11 mouse cellular contexts compared by ENCODE assay signal in the genomic region with DNA sequence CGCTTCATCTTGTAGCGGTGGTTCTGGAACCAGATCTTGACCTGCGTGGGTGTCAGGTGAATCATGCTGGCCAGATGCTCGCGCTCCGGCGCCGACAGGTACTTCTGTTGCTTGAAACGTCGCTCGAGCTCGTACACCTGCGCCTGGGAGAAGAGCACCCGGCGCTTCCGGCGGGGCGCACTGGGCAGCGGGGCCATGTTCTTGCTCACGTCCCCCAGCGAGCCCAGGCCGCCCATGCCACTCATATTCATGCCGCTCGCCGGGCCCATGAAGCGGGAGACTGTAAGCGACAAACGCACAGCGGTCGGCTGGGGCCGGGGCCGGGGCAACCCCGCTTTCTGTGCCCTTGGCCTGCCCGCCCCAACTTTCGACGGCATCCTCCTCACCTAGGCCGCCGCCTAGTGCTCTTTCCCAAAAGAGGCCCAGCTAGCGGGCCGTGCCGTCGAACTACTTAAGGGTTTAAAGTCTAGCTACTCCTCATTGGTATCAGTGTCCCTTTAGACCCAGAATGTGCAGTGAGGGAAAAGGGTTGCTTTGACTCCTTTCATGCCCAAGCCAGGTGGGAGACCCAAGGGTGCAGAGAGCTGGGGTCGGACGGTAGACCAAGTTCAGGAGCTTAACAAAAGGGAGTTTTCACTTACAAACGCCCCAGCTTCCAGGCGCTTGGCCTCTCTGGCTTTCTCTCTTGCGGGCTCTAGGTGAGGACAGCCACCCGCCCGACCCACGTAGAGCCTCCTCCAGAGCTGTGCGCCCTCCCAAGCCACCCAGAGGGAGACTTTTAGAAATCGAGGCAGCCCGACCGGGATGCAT. TPM values are rescaled to one million over a fixed set of nuclear protein-coding genes. Genes with fewer than 3 reads are reported as not detected.
DNase-seq lines count a peak whose midpoint lies in the region; ATAC-seq and TF ChIP-seq lines count a peak whose summit lies in the region.
"Had no signal": no experiment of that assay in that cellular context is flagged by ENCODE, and none has a peak within 500 bp of the region (broad histone marks: within the 10 kb centered on the region; RNA-seq: fewer than 3 reads in every experiment).

No protein-coding gene starts in this region.

- no peak overlapping the region for H3K9ac ChIP-seq in heart, embryonic 14.5 days (ENCODE audit: low read length)
- peak overlapping the region; percentile 18; the same call in 1 of the 2 replicates for H3K9ac ChIP-seq in ES-Bruce4 (ENCODE audit: low read depth, poor library complexity, severe bottlenecking)
- no peak overlapping the region for H3K9ac ChIP-seq in limb, embryonic 14.5 days (ENCODE audit: low read depth, low read length, severe bottlenecking)

- TF ChIP-seq CTCF in ES-Bruce4 (IDR thresholded peaks at IDR 0.05; ENCODE audit: low read depth, low read length): no peak

- ATAC-seq in heart, embryonic 14.5 days (ENCODE audit: insufficient number of reproducible peaks, insufficient read depth, low FRiP score, low read depth): no peak
- ATAC-seq in limb, embryonic 14.5 days (ENCODE audit: low FRiP score, low read depth): no peak

- no peak for TF ChIP-seq EP300 in ES-Bruce4 (IDR thresholded peaks at IDR 0.05; ENCODE audit: insufficient read depth, low read depth, low read length)

- H3K4me1 ChIP-seq in heart, embryonic 14.5 days (ENCODE audit: control insufficient read depth in 2 of 2, insufficient read depth in 2 of 2, low read length in 2 of 2): peaks cover 0 to 26% of the 10 kb centered on the region in 2 experiments; a peak in 2 of 4 replicates
- H3K4me1 ChIP-seq in ES-Bruce4 (ENCODE audit: control insufficient read depth, insufficient read depth, low read length): peaks cover 1% of the 10 kb centered on the region
- H3K4me1 ChIP-seq in forebrain, embryonic 10.5 days: peaks cover 31% of the 10 kb centered on the region
- 0 out of 2 replicates have a peak, but pooled peaks cover 5% of the 10 kb centered on the region for H3K4me1 ChIP-seq in limb, embryonic 14.5 days (ENCODE audit: control insufficient read depth, insufficient read depth, low read length)

- no peak for DNase-seq in heart, postnatal 4 days
- DNase-seq in forebrain, embryonic 10.5 days (ENCODE audit: extremely low spot score, low spot score): peak; percentile 66
- no peak for DNase-seq in limb, embryonic 14.5 days (ENCODE audit: low spot score)
- DNase-seq in gastrocnemius, adult 8-10 months (ENCODE audit: low spot score in 2 of 2): no peak
- DNase-seq in adrenal gland, adult 2 months: no peak
- DNase-seq in adrenal gland, adult 8-10 months: no peak
- DNase-seq: cerebellum, postnatal 36 days; thymus, adult 2 months had no signal

- no peak for TF ChIP-seq POLR2A in ES-Bruce4 (IDR thresholded peaks at IDR 0.05; ENCODE audit: insufficient read depth, low read length)
- TF ChIP-seq POLR2A in limb, embryonic 14.5 days (IDR thresholded peaks at IDR 0.05; ENCODE audit: borderline replicate concordance, extremely low read depth, insufficient read depth, insufficient read length): no peak

- H3K27me3 ChIP-seq in heart, embryonic 14.5 days (ENCODE audit: control insufficient read depth, insufficient read depth, low read length): peaks cover 96% of the 10 kb centered on the region
- peaks cover 63% of the 10 kb centered on the region for H3K27me3 ChIP-seq in ES-Bruce4 (ENCODE audit: control insufficient read depth, insufficient read depth, low read length, poor library complexity, severe bottlenecking)
- H3K27me3 ChIP-seq in forebrain, embryonic 10.5 days (ENCODE audit: poor library complexity, severe bottlenecking): peaks cover 100% of the 10 kb centered on the region
- H3K27me3 ChIP-seq in limb, embryonic 14.5 days (ENCODE audit: control insufficient read depth, insufficient read depth, low read length): peaks cover 96% of the 10 kb centered on the region

- H3K9me3 ChIP-seq in heart, embryonic 14.5 days (ENCODE audit: control insufficient read depth, low read length): no peaks in the 10 kb centered on the region
- no peaks in the 10 kb centered on the region for H3K9me3 ChIP-seq in ES-Bruce4 (replicated peaks; ENCODE audit: control insufficient read depth, insufficient read depth, low read length, poor library complexity, severe bottlenecking)
- no peaks in the 10 kb centered on the region for H3K9me3 ChIP-seq in forebrain, embryonic 10.5 days
- no peaks in the 10 kb centered on the region for H3K9me3 ChIP-seq in limb, embryonic 14.5 days (ENCODE audit: control insufficient read depth, low read length)

- H3K4me2 ChIP-seq in heart, embryonic 14.5 days (ENCODE audit: low read length): peak overlapping the region; percentile 49; the same call in 1 of the 2 replicates
- no peak overlapping the region for H3K4me2 ChIP-seq in limb, embryonic 14.5 days (replicated peaks; ENCODE audit: low read depth, low read length, severe bottlenecking)

- H3K27ac ChIP-seq in heart, embryonic 14.5 days (replicated peaks in 1 of 2; ENCODE audit: control insufficient read depth in 1 of 2, insufficient read depth in 1 of 2, low read depth in 2 of 2, low read length in 2 of 2): no peak overlapping the region
- H3K27ac ChIP-seq in ES-Bruce4 (ENCODE audit: insufficient read depth, low read length): no peak overlapping the region
- H3K27ac ChIP-seq in forebrain, embryonic 10.5 days: peak overlapping the region; percentile 82
- H3K27ac ChIP-seq in limb, embryonic 14.5 days (replicated peaks; ENCODE audit: low read depth, low read length): no peak overlapping the region

- H3K36me3 ChIP-seq in heart, embryonic 14.5 days (ENCODE audit: control insufficient read depth, insufficient read depth, low read length): no peaks in the 10 kb centered on the region
- H3K36me3 ChIP-seq in ES-Bruce4 (ENCODE audit: control insufficient read depth, insufficient read depth, low read length, poor library complexity, severe bottlenecking): no peaks in the 10 kb centered on the region
- no peaks in the 10 kb centered on the region for H3K36me3 ChIP-seq in forebrain, embryonic 10.5 days (replicated peaks)
- H3K36me3 ChIP-seq in limb, embryonic 14.5 days (ENCODE audit: control insufficient read depth, insufficient read depth, low read length): no peaks in the 10 kb centered on the region

- H3K4me3 ChIP-seq in heart, embryonic 14.5 days (ENCODE audit: control insufficient read depth in 1 of 2, insufficient read depth in 1 of 2, low read depth in 1 of 2, low read length in 2 of 2): peak overlapping the region; percentile 8 to 41; a peak in 3 of 4 replicates
- peak overlapping the region; percentile 63 for H3K4me3 ChIP-seq in ES-Bruce4 (ENCODE audit: low read depth, low read length)
- H3K4me3 ChIP-seq in forebrain, embryonic 10.5 days: peak overlapping the region; percentile 47
- peak overlapping the region; percentile 19; the same call in 1 of the 2 replicates for H3K4me3 ChIP-seq in limb, embryonic 14.5 days (replicated peaks; ENCODE audit: low read length)

- under 1% methylated on average over 50 of the region's 54 CpGs for WGBS in heart, embryonic 14.5 days
- WGBS in forebrain, embryonic 10.5 days: under 1% methylated on average over 54 of the region's 54 CpGs
- WGBS in limb, embryonic 14.5 days: 1% methylated on average over 44 of the region's 54 CpGs

RNA-seq across cellular contexts. Expression of a gene that starts 3.0 kb away (rescaled TPM):
- polyA plus RNA-seq in heart, embryonic 14.5 days (2014; fragmentation: Nextera tagmentation; extraction: Ambion mirVana): 0.08 TPM in 1 of 2 replicates, not detected in the other
- not detected for total RNA-seq in heart, postnatal 4 days (2021)
- polyA plus RNA-seq in ES-Bruce4 (2011; ENCODE audit: insufficient read depth, insufficient read length, low read depth, missing spikeins): not detected in 2 replicates
- polyA plus RNA-seq in forebrain, embryonic 10.5 days (2016; fragmentation: Nextera tagmentation; extraction: Ambion mirVana): 12.0 and 14.3 TPM in 2 replicates
- 0.20 TPM in 1 of 2 replicates, not detected in the other for polyA plus RNA-seq in limb, embryonic 14.5 days (2012; rRNA removed)
- polyA plus RNA-seq in limb, embryonic 14.5 days (2014; fragmentation: Nextera tagmentation; extraction: Ambion mirVana): not detected in 2 replicates
- total RNA-seq in gastrocnemius, adult 8-10 months (2022): not detected
- not detected for total RNA-seq in adrenal gland, adult 2 months (2021)
- polyA plus RNA-seq in adrenal gland, adult 2 months (2012; rRNA removed): not detected in 2 replicates
- total RNA-seq in adrenal gland, adult 8-10 months (2022): not detected
- total RNA-seq: gastrocnemius, postnatal 4 days had no signal

Comparison
In these comparisons a context has a peak if more than half of its experiments do, and no peak if none do; other contexts are left out.
1. RNA of a gene that starts 3.0 kb away (polyA plus RNA-seq): 12.0 to 14.3 TPM in forebrain, embryonic 10.5 days; 0.20 TPM in limb, embryonic 14.5 days, 0.08 TPM in heart, embryonic 14.5 days, not detected in ES-Bruce4 and not detected in adrenal gland, adult 2 months; every median in the first group is over 10 times any median in the second.
2. Peak in every context shown above with its lines, with median percentiles within 50 percentile points of each other: H3K4me3 ChIP-seq.